Mouse (Mus musculus) ES-E14 (cell line): ENCODE measurements around the gene Wnt5a. TPM values are rescaled to one million over a fixed set of nuclear protein-coding genes. Genes with fewer than 3 reads are reported as not detected.

Source experiments
- DNase-seq: peaks from one replicate; pipeline ENCODE4 v3.0.0-alpha.2; 2013; ENCODE audit warnings: low read depth, low spot score
- H3K27ac ChIP-seq: 2 replicates; pipeline ENCODE4 v1.5.1; 2012; ENCODE audit warnings: low read depth, mild to moderate bottlenecking, low read length, moderate library complexity, mixed read lengths; ENCODE audit not compliant: poor library complexity, insufficient read depth, severe bottlenecking
- H3K36me3 ChIP-seq: 2 replicates; pipeline ENCODE4 v1.6.1; 2012; ENCODE audit warnings: mild to moderate bottlenecking, low read length, moderate library complexity, mixed read lengths; ENCODE audit not compliant: control insufficient read depth, poor library complexity, insufficient read depth, severe bottlenecking
- H3K4me1 ChIP-seq, 2 experiments: fragments of 150-350 bp in 1 of 2; sonication (generic) in 1 of 2; 2 replicates each; pipeline ENCODE4 v1.6.1; 2012; ENCODE audit warnings: low read length in 2 of 2, mild to moderate bottlenecking in 1 of 2, mixed read lengths in 1 of 2; ENCODE audit not compliant: control insufficient read depth in 2 of 2, insufficient read depth in 2 of 2, poor library complexity in 1 of 2
- H3K4me3 ChIP-seq, 2 experiments: fragments of 150-350 bp in 1 of 2; sonication (generic) in 1 of 2; 2 replicates each; pipeline ENCODE4 v1.5.1; 2012; ENCODE audit warnings: low read length in 2 of 2, low read depth in 1 of 2, mild to moderate bottlenecking in 1 of 2, mixed read lengths in 1 of 2; ENCODE audit not compliant: insufficient read depth in 1 of 2, poor library complexity in 1 of 2, severe bottlenecking in 1 of 2
- H3K9ac ChIP-seq: 2 replicates; pipeline ENCODE4 v1.6.1; 2012; ENCODE audit warnings: low read depth, mild to moderate bottlenecking, low read length, mixed read lengths; ENCODE audit not compliant: poor library complexity, insufficient read depth, severe bottlenecking
- H3K9me3 ChIP-seq: fragments of 150-350 bp; sonication (generic); 2 replicates; pipeline ENCODE4 v1.6.1; 2012; ENCODE audit warnings: low read depth, mild to moderate bottlenecking, low read length; ENCODE audit not compliant: control insufficient read depth, insufficient read depth
- CHD2 ChIP-seq: IDR thresholded peaks from 2 replicates; pipeline ENCODE4 v1.6.1; 2014; ENCODE audit warnings: mild to moderate bottlenecking, low read depth, low read length, inconsistent platforms
- HCFC1 ChIP-seq: IDR thresholded peaks from 2 replicates; pipeline ENCODE4 v1.6.1; 2012; ENCODE audit warnings: low read length, inconsistent platforms, borderline replicate concordance; ENCODE audit not compliant: insufficient read depth
- MAFK ChIP-seq: IDR thresholded peaks from 2 replicates; pipeline ENCODE4 v1.6.1; 2014; ENCODE audit warnings: mild to moderate bottlenecking, low read depth, low read length, inconsistent platforms; ENCODE audit not compliant: insufficient read depth
- ZC3H11A ChIP-seq: IDR thresholded peaks from 2 replicates; pipeline ENCODE4 v1.6.1; 2012; ENCODE audit warnings: low read depth, mild to moderate bottlenecking, inconsistent platforms, low read length, borderline replicate concordance
- ZNF384 ChIP-seq: IDR thresholded peaks from 2 replicates; pipeline ENCODE4 v1.6.1; 2012; ENCODE audit warnings: low read depth, low read length, inconsistent platforms
- in situ Hi-C, 2 experiments: fragments of 600-800 bp; cut with MboI; formaldehyde crosslinking; loops; one replicate each; pipeline ENCODE4 v1.15.1; 2025; ENCODE audit warnings: low sequenced_read_pairs in 2 of 2, inconsistent platforms in 1 of 2; ENCODE audit not compliant: unreplicated experiment in 2 of 2
- total RNA-seq: library from RNA; depleted of rRNA; stranded (reverse); fragments of 300-350 nt; gene quantifications from 2 replicates; pipeline ENCODE4 v1.2.3, GENCODE M21; 2012

Wnt5a gene
- total RNA-seq, 1 experiment: 4.9 TPM

DNA sequence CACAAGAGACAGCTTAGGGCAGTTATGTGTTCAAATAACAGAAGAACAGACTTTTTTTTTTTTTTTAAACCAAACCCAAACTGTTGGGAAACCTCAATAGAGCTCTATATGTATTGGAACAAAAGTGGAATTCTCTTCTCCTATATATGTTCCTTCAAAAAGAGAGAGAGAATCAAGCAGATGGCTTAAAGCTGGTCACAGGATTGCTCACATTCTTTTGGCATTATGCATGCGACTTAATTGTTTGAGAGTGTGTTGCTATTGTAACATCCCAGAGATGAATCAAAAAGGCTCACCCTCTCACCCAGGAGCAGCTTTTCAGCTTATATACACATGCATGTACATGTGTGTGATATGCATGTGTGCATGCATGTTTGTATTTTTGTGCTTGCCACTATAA is 21.0 kb downstream of the Wnt5a start:
- no peak for DNase-seq
- TF ChIP-seq ZC3H11A (no peak), CHD2 (no peak), ZNF384 (no peak), HCFC1 (no peak), MAFK (no peak)
- H3K27ac ChIP-seq: no peak overlapping the region
- no peaks in the 10 kb centered on the region for H3K36me3 ChIP-seq
- H3K9ac ChIP-seq: no peak overlapping the region
- no peaks in the 10 kb centered on the region for H3K9me3 ChIP-seq
- H3K4me1 ChIP-seq: peaks cover 0 to 14% of the 10 kb centered on the region in 2 experiments; a peak in 2 of 4 replicates
- no peak overlapping the region for H3K4me3 ChIP-seq
- in situ Hi-C loops: no loop called here

DNA sequence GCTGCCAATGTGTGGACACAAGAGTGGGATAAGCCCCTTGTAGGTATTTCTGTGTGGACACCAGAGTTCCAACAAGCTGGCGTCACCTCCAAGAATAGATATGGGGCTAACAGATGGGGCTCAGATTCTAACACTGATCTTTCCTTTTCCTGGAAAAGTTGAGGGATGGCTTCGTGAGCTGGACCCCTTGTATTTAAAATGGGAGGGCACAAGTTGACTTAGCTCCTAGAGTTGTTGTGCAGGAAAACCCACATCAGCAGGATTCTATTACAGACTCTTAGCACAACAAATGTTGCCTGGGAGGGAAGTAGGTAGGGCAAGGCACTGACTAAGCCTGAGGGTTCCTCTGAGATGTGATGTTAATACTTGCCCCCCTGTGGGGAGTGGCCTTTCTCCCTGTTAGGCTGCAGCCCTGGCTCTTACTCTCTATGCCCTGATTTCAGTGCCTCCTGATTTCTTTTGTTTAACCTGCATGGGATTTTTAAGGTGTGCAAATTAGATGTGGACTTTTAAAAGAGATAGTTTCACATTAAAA is 23.7 kb downstream of the Wnt5a start:
- DNase-seq: no peak
- no peak overlapping the region for H3K4me3 ChIP-seq
- in situ Hi-C loops: no loop called here
- H3K27ac ChIP-seq: no peak overlapping the region
- no peaks in the 10 kb centered on the region for H3K9me3 ChIP-seq
- H3K4me1 ChIP-seq: peaks cover 0 to 16% of the 10 kb centered on the region in 2 experiments; a peak in 2 of 4 replicates
- TF ChIP-seq ZC3H11A (no peak), ZNF384 (no peak), HCFC1 (no peak), MAFK (no peak), CHD2 (no peak)
- H3K9ac ChIP-seq: no peak overlapping the region
- no peaks in the 10 kb centered on the region for H3K36me3 ChIP-seq

DNA sequence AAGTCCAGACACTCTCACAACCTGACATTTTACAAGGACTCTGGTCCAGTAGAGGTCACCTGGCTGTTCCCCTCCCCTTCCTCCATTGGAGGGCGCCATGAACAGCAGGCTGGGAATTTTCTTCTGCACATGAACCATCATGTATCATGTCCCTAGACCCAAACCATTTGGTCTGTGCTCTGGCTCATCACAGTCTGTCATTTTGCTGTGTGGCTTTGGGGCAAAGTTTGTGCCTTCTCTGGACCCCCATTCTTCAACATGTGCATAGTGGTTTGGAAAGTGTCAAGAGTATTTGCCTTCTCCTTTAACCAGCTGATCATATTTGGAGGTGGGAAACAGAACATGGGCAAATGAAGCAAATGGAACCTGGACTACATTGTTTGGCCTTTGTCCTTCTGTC is 27.0 kb downstream of the Wnt5a start:
- H3K36me3 ChIP-seq: no peaks in the 10 kb centered on the region
- in situ Hi-C loops: no loop called here
- TF ChIP-seq HCFC1: no peak
- no peak for TF ChIP-seq CHD2
- TF ChIP-seq ZC3H11A: no peak
- no peak for TF ChIP-seq MAFK
- no peak for TF ChIP-seq ZNF384

DNA sequence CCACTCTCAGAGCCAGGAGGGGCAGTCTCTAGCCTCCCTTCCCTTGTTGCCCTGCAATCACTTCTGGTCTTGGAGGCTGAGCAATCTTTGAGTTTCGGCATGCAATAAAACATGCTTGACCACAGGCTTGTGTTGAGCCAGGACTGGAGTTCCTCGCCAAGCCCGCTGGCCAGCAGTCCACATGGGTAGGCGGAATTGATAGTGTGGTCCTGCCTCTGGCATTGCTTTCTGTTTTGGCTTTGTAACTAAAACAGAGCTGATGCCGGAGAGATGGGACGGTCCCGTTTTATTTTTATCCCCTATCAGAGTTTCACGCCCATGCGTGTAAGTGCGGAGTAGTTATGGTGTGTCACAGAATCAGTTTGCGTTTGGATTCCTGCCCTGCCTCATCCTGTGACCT is 28.4 kb downstream of the Wnt5a start:
- no peak for DNase-seq
- TF ChIP-seq ZC3H11A: no peak
- TF ChIP-seq HCFC1: no peak
- TF ChIP-seq ZNF384: no peak
- Histone ChIP-seq H3K4me1 (peaks cover 0 to 23% of the 10 kb centered on the region in 2 experiments; a peak in 2 of 4 replicates), H3K4me3 (no peak overlapping the region), H3K36me3 (no peaks in the 10 kb centered on the region), H3K9me3 (no peaks in the 10 kb centered on the region), H3K27ac (no peak overlapping the region), H3K9ac (no peak overlapping the region)
- in situ Hi-C loops: no loop called here

More for the DNA sequence above, 27.0 kb downstream of the Wnt5a start:
- no peak for DNase-seq
- Histone ChIP-seq H3K9ac (no peak overlapping the region), H3K9me3 (no peaks in the 10 kb centered on the region), H3K4me1 (peaks cover 0 to 26% of the 10 kb centered on the region in 2 experiments; a peak in 2 of 4 replicates), H3K4me3 (no peak overlapping the region), H3K27ac (no peak overlapping the region)

DNA sequence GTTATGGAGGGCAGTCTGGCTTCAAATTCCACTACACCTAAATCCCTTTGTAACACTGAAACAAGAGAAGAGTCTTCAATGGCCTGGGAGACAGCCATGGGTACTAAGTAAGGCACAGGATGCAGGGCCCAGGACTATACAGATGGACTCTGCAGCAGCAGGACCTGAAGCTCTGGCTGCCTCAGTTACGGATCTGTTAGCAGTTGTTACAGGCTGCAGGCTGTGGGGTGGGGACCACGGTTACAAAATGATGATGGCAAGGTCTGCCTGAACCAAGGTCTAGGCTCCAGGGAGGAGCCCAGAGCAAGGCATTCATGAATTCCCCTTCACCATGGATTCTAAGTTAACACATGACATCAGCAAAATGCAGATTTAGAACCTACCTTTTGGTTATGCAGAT is 29.3 kb downstream of the Wnt5a start:
- no peak for DNase-seq
- H3K4me3 ChIP-seq: no peak overlapping the region
- H3K9me3 ChIP-seq: no peaks in the 10 kb centered on the region
- TF ChIP-seq HCFC1: no peak
- no peak for TF ChIP-seq CHD2
- no peak for TF ChIP-seq ZC3H11A
- TF ChIP-seq ZNF384: no peak
- no peak for TF ChIP-seq MAFK
- peaks cover 0 to 19% of the 10 kb centered on the region in 2 experiments; a peak in 1 of 4 replicates for H3K4me1 ChIP-seq
- no peaks in the 10 kb centered on the region for H3K36me3 ChIP-seq
- in situ Hi-C loops: no loop called here
- no peak overlapping the region for H3K9ac ChIP-seq
- H3K27ac ChIP-seq: no peak overlapping the region
